Comparison of ENCODE assay signal across 8 mouse cellular contexts in the genomic region with DNA sequence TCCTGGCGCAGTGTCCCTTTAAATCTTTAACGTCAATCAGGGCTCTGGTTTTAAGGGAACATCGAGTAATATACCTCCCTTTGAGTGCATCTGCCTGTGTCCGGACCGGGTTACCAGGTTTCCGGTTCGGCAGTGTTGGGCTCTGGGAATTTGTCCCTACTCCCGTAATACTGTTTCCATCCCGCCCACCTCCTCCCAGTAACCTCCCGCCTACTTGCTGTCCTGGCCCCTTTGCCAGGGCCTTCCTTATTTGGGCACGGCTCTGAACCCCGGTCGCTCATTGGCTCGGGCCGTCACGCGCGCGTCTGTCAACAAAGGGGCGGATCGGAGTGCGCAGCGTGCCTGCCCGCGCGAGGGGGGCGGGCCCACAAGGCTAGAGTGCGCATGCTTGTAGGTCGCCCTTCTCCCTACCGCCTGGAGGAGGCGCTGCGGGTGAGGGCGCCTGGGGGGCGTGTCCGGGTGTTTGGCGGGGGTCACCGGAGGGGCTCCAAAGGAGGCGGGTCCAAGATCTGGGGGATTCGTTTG. TPM values are rescaled to one million over a fixed set of nuclear protein-coding genes. Genes with fewer than 3 reads are reported as not detected.
DNase-seq lines count a peak whose midpoint lies in the region; ATAC-seq and TF ChIP-seq lines count a peak whose summit lies in the region.

No protein-coding gene starts in this region.

- DNase-seq in G1E (ENCODE audit: low spot score), result peak; percentile 94
- DNase-seq in cerebellum, adult 18-20 months, result peak; percentile 94 to 97
- DNase-seq in heart, postnatal 36 days, result peak; percentile 92 to 93
- DNase-seq in layer of hippocampus, adult 2 months (ENCODE audit: low spot score in 2 of 2), result peak; percentile 96 to 98
- peak; percentile 98 for DNase-seq in lung, embryonic 14.5 days
- peak; percentile 92 for DNase-seq in thymus, adult 2 months

- peak overlapping the region; percentile 86 for H3K27ac ChIP-seq in forebrain, embryonic 16.5 days (ENCODE audit: low read length)
- H3K27ac ChIP-seq in layer of hippocampus, adult 2 months, result peak overlapping the region; percentile 99
- peak overlapping the region; percentile 62; the same call in 1 of the 2 replicates for H3K27ac ChIP-seq in lung, embryonic 14.5 days (ENCODE audit: low read depth)
- H3K27ac ChIP-seq in olfactory bulb, adult 2 months (ENCODE audit: insufficient read depth, low read depth, low read length), result peak overlapping the region; percentile 85
- H3K27ac ChIP-seq in thymus, adult 2 months (ENCODE audit: control insufficient read depth, insufficient read depth, low read length), result no peak overlapping the region

- peak overlapping the region; percentile 67; the same call in 1 of the 2 replicates for H3K4me3 ChIP-seq in G1E (ENCODE audit: low read depth, low read length)
- peak overlapping the region; percentile 49 for H3K4me3 ChIP-seq in forebrain, embryonic 16.5 days (replicated peaks; ENCODE audit: low read length)
- peak overlapping the region; percentile 59 for H3K4me3 ChIP-seq in layer of hippocampus, adult 2 months
- H3K4me3 ChIP-seq in lung, embryonic 14.5 days (ENCODE audit: low read depth, low read length), result peak overlapping the region; percentile 36
- H3K4me3 ChIP-seq in olfactory bulb, adult 2 months (ENCODE audit: insufficient read depth, low read depth, low read length), result peak overlapping the region; percentile 55
- H3K4me3 ChIP-seq in thymus, adult 2 months (ENCODE audit: control insufficient read depth, insufficient read depth, low read length), result peak overlapping the region; percentile 42

- no peaks in the 10 kb centered on the region for H3K27me3 ChIP-seq in G1E (ENCODE audit: insufficient read depth, low read length)
- H3K27me3 ChIP-seq in forebrain, embryonic 16.5 days (replicated peaks; ENCODE audit: control insufficient read depth, insufficient read depth, low read length), result no peaks in the 10 kb centered on the region
- no peaks in the 10 kb centered on the region for H3K27me3 ChIP-seq in lung, embryonic 14.5 days (ENCODE audit: insufficient read depth, low read length)
- H3K27me3 ChIP-seq in thymus, adult 2 months (ENCODE audit: control insufficient read depth, insufficient read depth, low read length), result no peaks in the 10 kb centered on the region

- H3K4me1 ChIP-seq in G1E (ENCODE audit: insufficient read depth, low read depth, low read length), result peaks cover 24% of the 10 kb centered on the region
- H3K4me1 ChIP-seq in forebrain, embryonic 16.5 days (replicated peaks; ENCODE audit: control insufficient read depth, insufficient read depth, low read length), result peaks cover 11% of the 10 kb centered on the region
- H3K4me1 ChIP-seq in lung, embryonic 14.5 days (ENCODE audit: insufficient read depth), result no peaks in the 10 kb centered on the region
- H3K4me1 ChIP-seq in olfactory bulb, adult 2 months (ENCODE audit: control insufficient read depth, insufficient read depth, low read length), result 0 out of 2 replicates have a peak, but pooled peaks cover 7% of the 10 kb centered on the region
- peaks cover 10% of the 10 kb centered on the region for H3K4me1 ChIP-seq in thymus, adult 2 months (replicated peaks; ENCODE audit: control insufficient read depth, insufficient read depth, low read length)

- 0 out of 2 replicates have a peak, but pooled peaks have one; percentile 21 for TF ChIP-seq CTCF in G1E (IDR thresholded peaks at IDR 0.05; ENCODE audit: low read depth, low read length)
- TF ChIP-seq CTCF in layer of hippocampus, adult 2 months (conservative IDR thresholded peaks at IDR 0.05), result peak; percentile 91
- TF ChIP-seq CTCF in lung, embryonic 14.5 days (IDR thresholded peaks at IDR 0.05; ENCODE audit: low read depth), result peak; percentile 86
- peak; percentile 96 for TF ChIP-seq CTCF in olfactory bulb, adult 2 months (IDR thresholded peaks at IDR 0.05; ENCODE audit: insufficient read depth, low read depth, low read length)
- TF ChIP-seq CTCF in thymus, adult 2 months (IDR thresholded peaks at IDR 0.05; ENCODE audit: borderline replicate concordance, control insufficient read depth, extremely low read depth, insufficient read depth, low read length, poor library complexity), result peak; percentile 90

- 0% methylated on average over 39 of the region's 39 CpGs for WGBS in forebrain, embryonic 16.5 days
- WGBS in lung, embryonic 14.5 days, result under 1% methylated on average over 39 of the region's 39 CpGs
- under 1% methylated on average over 39 of the region's 39 CpGs for WGBS in olfactory bulb, adult 2 months
- WGBS in thymus, adult 2 months, result 1% methylated on average over 39 of the region's 39 CpGs

- peak; percentile 39; the same call in 1 of the 2 replicates for TF ChIP-seq POLR2A in olfactory bulb, adult 2 months (IDR thresholded peaks at IDR 0.05; ENCODE audit: insufficient read depth, low read depth, low read length)
- 0 out of 2 replicates have a peak, but pooled peaks have one; percentile 42 for TF ChIP-seq POLR2A in thymus, adult 2 months (IDR thresholded peaks at IDR 0.05; ENCODE audit: control insufficient read depth, extremely low read depth, insufficient read depth, low read length, poor library complexity)

- peaks cover 77% of the 10 kb centered on the region for H3K36me3 ChIP-seq in G1E (replicated peaks)
- H3K36me3 ChIP-seq in forebrain, embryonic 16.5 days (ENCODE audit: control insufficient read depth, insufficient read depth), result peaks cover 5% of the 10 kb centered on the region
- H3K36me3 ChIP-seq in lung, embryonic 14.5 days (ENCODE audit: insufficient read depth), result peaks cover 23% of the 10 kb centered on the region
- H3K36me3 ChIP-seq in thymus, adult 2 months (ENCODE audit: control insufficient read depth, insufficient read depth, low read length), result peaks cover 10% of the 10 kb centered on the region; the same call in 1 of the 2 replicates

- H3K4me2 ChIP-seq in forebrain, embryonic 16.5 days (ENCODE audit: low read length), result peak overlapping the region; percentile 62
- peak overlapping the region; percentile 66 for H3K4me2 ChIP-seq in lung, embryonic 14.5 days

- H3K9ac ChIP-seq in forebrain, embryonic 16.5 days (replicated peaks; ENCODE audit: low read depth, low read length), result peak overlapping the region; percentile 57
- H3K9ac ChIP-seq in lung, embryonic 14.5 days, result peak overlapping the region; percentile 46

- H3K9me3 ChIP-seq in G1E (replicated peaks), result no peaks in the 10 kb centered on the region
- H3K9me3 ChIP-seq in forebrain, embryonic 16.5 days (ENCODE audit: control insufficient read depth, low read length), result no peaks in the 10 kb centered on the region
- no peaks in the 10 kb centered on the region for H3K9me3 ChIP-seq in lung, embryonic 14.5 days (ENCODE audit: low read depth, low read length)

- intact Hi-C loops in heart, postnatal 36 days (cut with DNase I), result no loop called here

- ATAC-seq in G1E (ENCODE audit: extremely low read depth, insufficient number of reproducible peaks, low FRiP score, poor library complexity, severe bottlenecking), result peak; percentile 97
- peak; percentile 99 for ATAC-seq in forebrain, embryonic 16.5 days
- ATAC-seq in lung, embryonic 14.5 days (ENCODE audit: insufficient read depth), result peak; percentile 99

RNA-seq across cellular contexts. Expression of a gene that starts 11.7 kb away (rescaled TPM):
- total RNA-seq in G1E (2014; fragmentation: Nextera tagmentation) (3.3 and 6.7 TPM in 2 replicates), G1E (2017) (6.2 and 7.2 TPM in 2 replicates)
- 27.3 and 27.8 TPM in 2 replicates for polyA plus RNA-seq in G1E (2012)
- polyA plus RNA-seq in forebrain, embryonic 16.5 days (2015; fragmentation: Nextera tagmentation; extraction: Ambion mirVana), result 25.4 and 28.3 TPM in 2 replicates
- 1 to 10 TPM; 4.6 to 5.3 TPM for total RNA-seq in heart, postnatal 36 days (2021)
- total RNA-seq in layer of hippocampus, adult 2 months (2021), result 10 to 100 TPM; 12.5 to 13.1 TPM
- polyA plus RNA-seq in lung, embryonic 14.5 days (2014; fragmentation: Nextera tagmentation; extraction: Ambion mirVana), result 9.7 and 11.6 TPM in 2 replicates
- polyA plus RNA-seq in olfactory bulb, adult 2 months (2012; ENCODE audit: insufficient read depth, insufficient read length, low replicate concordance, missing spikeins), result not detected in 2 replicates
- polyA plus RNA-seq in thymus, adult 2 months (2012; rRNA removed), result 29.2 and 30.1 TPM in 2 replicates

RNA-seq across cellular contexts. Expression of a gene that starts 13.2 kb away (rescaled TPM):
- total RNA-seq in G1E (2014; fragmentation: Nextera tagmentation) (0.39 TPM in 1 of 2 replicates, not detected in the other), G1E (2017) (0.05 TPM in 1 of 2 replicates, not detected in the other)
- 0.01 TPM in 1 of 2 replicates, not detected in the other for polyA plus RNA-seq in G1E (2012)
- 3.9 and 4.9 TPM in 2 replicates for polyA plus RNA-seq in forebrain, embryonic 16.5 days (2015; fragmentation: Nextera tagmentation; extraction: Ambion mirVana)
- total RNA-seq in heart, postnatal 36 days (2021), result not detected
- under 1 TPM; 0.33 to 0.71 TPM for total RNA-seq in layer of hippocampus, adult 2 months (2021)
- 3.0 and 4.0 TPM in 2 replicates for polyA plus RNA-seq in lung, embryonic 14.5 days (2014; fragmentation: Nextera tagmentation; extraction: Ambion mirVana)
- not detected in 2 replicates for polyA plus RNA-seq in olfactory bulb, adult 2 months (2012; ENCODE audit: insufficient read depth, insufficient read length, low replicate concordance, missing spikeins)
- 0.24 and 0.31 TPM in 2 replicates for polyA plus RNA-seq in thymus, adult 2 months (2012; rRNA removed)

RNA-seq across cellular contexts. Expression of a gene that starts 17.7 kb away (rescaled TPM):
- 5.1 and 5.9 TPM in 2 replicates for total RNA-seq in G1E (2014; fragmentation: Nextera tagmentation)
- 2.6 and 3.0 TPM in 2 replicates for total RNA-seq in G1E (2017)
- 6.2 and 6.7 TPM in 2 replicates for polyA plus RNA-seq in G1E (2012)
- 17.1 and 22.4 TPM in 2 replicates for polyA plus RNA-seq in forebrain, embryonic 16.5 days (2015; fragmentation: Nextera tagmentation; extraction: Ambion mirVana)
- total RNA-seq in heart, postnatal 36 days (2021), result 1 to 10 TPM; 3.8 to 4.8 TPM
- 10 to 100 TPM; 17.6 to 18.4 TPM for total RNA-seq in layer of hippocampus, adult 2 months (2021)
- polyA plus RNA-seq in lung, embryonic 14.5 days (2014; fragmentation: Nextera tagmentation; extraction: Ambion mirVana), result 12.5 and 13.1 TPM in 2 replicates
- not detected in 2 replicates for polyA plus RNA-seq in olfactory bulb, adult 2 months (2012; ENCODE audit: insufficient read depth, insufficient read length, low replicate concordance, missing spikeins)
- 15.3 and 18.2 TPM in 2 replicates for polyA plus RNA-seq in thymus, adult 2 months (2012; rRNA removed)

RNA-seq across cellular contexts. Expression of a gene that starts 18.1 kb away (rescaled TPM):
- total RNA-seq in G1E (2014; fragmentation: Nextera tagmentation) (19.5 and 25.5 TPM in 2 replicates), G1E (2017) (75.1 and 92.3 TPM in 2 replicates)
- 73.1 and 75.0 TPM in 2 replicates for polyA plus RNA-seq in G1E (2012)
- 116 and 118 TPM in 2 replicates for polyA plus RNA-seq in forebrain, embryonic 16.5 days (2015; fragmentation: Nextera tagmentation; extraction: Ambion mirVana)
- 10 to 100 TPM; 66.8 to 67.0 TPM for total RNA-seq in heart, postnatal 36 days (2021)
- 10 to 100 TPM; 76.0 to 80.5 TPM for total RNA-seq in layer of hippocampus, adult 2 months (2021)
- polyA plus RNA-seq in lung, embryonic 14.5 days (2014; fragmentation: Nextera tagmentation; extraction: Ambion mirVana), result 158 and 161 TPM in 2 replicates
- polyA plus RNA-seq in olfactory bulb, adult 2 months (2012; ENCODE audit: insufficient read depth, insufficient read length, low replicate concordance, missing spikeins), result not detected in 2 replicates
- 32.8 and 36.7 TPM in 2 replicates for polyA plus RNA-seq in thymus, adult 2 months (2012; rRNA removed)

RNA-seq across cellular contexts. Expression of a gene that starts 34.5 kb away (rescaled TPM):
- total RNA-seq in G1E (2014; fragmentation: Nextera tagmentation), result 7.0 and 10.7 TPM in 2 replicates
- total RNA-seq in G1E (2017), result 6.5 and 6.8 TPM in 2 replicates
- 7.1 and 7.7 TPM in 2 replicates for polyA plus RNA-seq in G1E (2012)
- polyA plus RNA-seq in forebrain, embryonic 16.5 days (2015; fragmentation: Nextera tagmentation; extraction: Ambion mirVana), result 21.8 and 32.1 TPM in 2 replicates
- under 1 TPM in 1 of 2 experiments, not detected in 1; 0.14 TPM for total RNA-seq in heart, postnatal 36 days (2021)
- 1 to 10 TPM in 1 of 2 experiments, under 1 TPM in 1; 0.87 to 1.2 TPM for total RNA-seq in layer of hippocampus, adult 2 months (2021)
- 0.26 and 0.85 TPM in 2 replicates for polyA plus RNA-seq in lung, embryonic 14.5 days (2014; fragmentation: Nextera tagmentation; extraction: Ambion mirVana)
- not detected in 2 replicates for polyA plus RNA-seq in olfactory bulb, adult 2 months (2012; ENCODE audit: insufficient read depth, insufficient read length, low replicate concordance, missing spikeins)
- polyA plus RNA-seq in thymus, adult 2 months (2012; rRNA removed), result 0.73 and 0.79 TPM in 2 replicates

Comparison
In these comparisons a context has a peak if more than half of its experiments do, and no peak if none do; other contexts are left out.
1. CTCF ChIP-seq: peak in every context shown above with its lines; median percentile 96 in olfactory bulb, adult 2 months; 91 in layer of hippocampus, adult 2 months; 90 in thymus, adult 2 months; 86 in lung, embryonic 14.5 days; 21 in G1E.
2. RNA of a gene that starts 11.7 kb away (polyA plus RNA-seq): 29.2 to 30.1 TPM in thymus, adult 2 months, 27.3 to 27.8 TPM in G1E, 25.4 to 28.3 TPM in forebrain, embryonic 16.5 days and 9.7 to 11.6 TPM in lung, embryonic 14.5 days; not detected in olfactory bulb, adult 2 months; every median in the first group is over 10 times any median in the second.
3. Peak in every context shown above with its lines, with median percentiles within 50 percentile points of each other: ATAC-seq, DNase-seq and H3K4me3 ChIP-seq.